Mouse (Mus musculus): ENCODE measurements at regions not wholly inside any gene's neighbourhood (a gene's known extent, or its start where the extent isn't known, plus 50 kb on each side); places are given as distances from the start of the nearest gene placed in this dataset.

DNA sequence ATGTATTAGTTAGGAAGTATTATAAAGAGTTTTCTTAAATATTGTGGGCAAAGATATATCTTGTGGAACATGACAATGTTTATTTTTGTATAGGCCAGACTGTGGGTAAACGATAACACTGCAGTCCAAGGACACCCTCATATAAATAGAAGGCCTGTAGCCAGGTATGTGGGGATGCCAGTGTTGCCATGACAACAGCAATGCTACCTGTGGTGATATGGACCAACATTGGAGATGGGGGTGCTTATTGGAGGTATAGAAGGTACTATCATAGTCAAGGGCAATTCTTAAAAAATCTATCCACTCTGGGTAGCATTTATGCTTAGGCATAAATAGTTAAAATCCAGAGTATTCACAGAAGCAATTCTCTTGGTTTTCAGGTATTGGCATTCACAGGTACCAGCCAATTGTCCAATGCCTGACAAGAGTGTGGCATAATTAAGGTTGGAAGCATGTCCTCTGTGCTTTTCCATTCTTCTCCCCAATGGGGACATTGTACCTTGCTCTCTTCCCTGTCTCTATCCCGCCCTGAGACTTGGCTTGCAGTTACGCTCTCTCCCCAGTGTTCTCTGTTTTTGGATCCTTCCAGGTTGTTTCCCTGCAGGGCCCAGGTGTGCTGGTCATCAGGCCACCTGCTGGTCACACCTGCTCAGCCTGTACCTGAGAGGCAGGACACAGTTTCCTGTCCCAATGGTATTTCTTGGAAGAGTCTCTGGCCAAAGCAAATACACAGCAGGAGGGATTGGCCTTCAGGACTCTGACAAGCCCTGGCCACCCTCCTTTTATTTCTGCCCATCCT, 146.1 kb upstream of the Astn2 start:
- TF ChIP-seq POLR2A (IDR thresholded peaks at IDR 0.05; ENCODE audit: extremely low read depth, insufficient read depth, low read length) (no peak), CTCF (IDR thresholded peaks at IDR 0.05; ENCODE audit: extremely low read depth, insufficient read depth, low read length) (no peak)
- H3K4me3 ChIP-seq (ENCODE audit: insufficient read depth, low read length): no peak overlapping the region
- H3K27ac ChIP-seq (ENCODE audit: insufficient read depth, low read length): no peak overlapping the region
- H3K4me1 ChIP-seq (ENCODE audit: control insufficient read depth, insufficient read depth, low read length): no peaks in the 10 kb centered on the region

DNA sequence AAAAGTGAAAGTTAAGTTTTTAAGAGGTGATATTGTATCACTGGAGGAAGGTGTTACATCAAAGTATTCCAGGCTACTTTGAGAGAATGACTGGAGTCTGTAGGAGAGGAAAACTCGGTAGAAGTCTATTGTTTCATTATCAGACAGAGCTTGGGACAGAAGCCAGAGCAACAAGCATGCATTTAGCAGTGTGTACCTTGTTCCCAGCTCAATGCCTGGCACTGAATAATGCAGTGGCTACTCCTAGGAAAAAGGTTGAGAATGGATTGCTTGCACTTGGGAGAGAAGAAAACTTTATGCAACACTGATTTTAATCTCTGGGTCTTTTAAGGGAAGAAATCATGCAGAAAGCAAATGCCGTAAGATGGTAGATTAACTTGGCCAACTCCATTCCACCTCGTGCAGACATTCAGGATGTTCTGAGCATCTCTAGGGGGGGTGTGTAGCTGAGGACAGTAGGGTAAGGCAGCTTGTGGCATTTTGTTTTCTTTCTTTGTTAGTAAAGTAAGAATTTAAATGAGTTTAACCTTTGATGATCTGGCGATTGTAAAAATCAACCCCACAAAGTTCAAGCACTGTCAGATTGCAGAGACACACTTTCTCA, 138.5 kb upstream of the Astn2 start:
- Histone ChIP-seq H3K4me1 (ENCODE audit: control insufficient read depth, insufficient read depth, low read length) (no peaks in the 10 kb centered on the region), H3K27ac (ENCODE audit: insufficient read depth, low read length) (no peak overlapping the region), H3K4me3 (ENCODE audit: insufficient read depth, low read length) (no peak overlapping the region)
- TF ChIP-seq CTCF (IDR thresholded peaks at IDR 0.05; ENCODE audit: extremely low read depth, insufficient read depth, low read length) (no peak), POLR2A (IDR thresholded peaks at IDR 0.05; ENCODE audit: extremely low read depth, insufficient read depth, low read length) (no peak)

DNA sequence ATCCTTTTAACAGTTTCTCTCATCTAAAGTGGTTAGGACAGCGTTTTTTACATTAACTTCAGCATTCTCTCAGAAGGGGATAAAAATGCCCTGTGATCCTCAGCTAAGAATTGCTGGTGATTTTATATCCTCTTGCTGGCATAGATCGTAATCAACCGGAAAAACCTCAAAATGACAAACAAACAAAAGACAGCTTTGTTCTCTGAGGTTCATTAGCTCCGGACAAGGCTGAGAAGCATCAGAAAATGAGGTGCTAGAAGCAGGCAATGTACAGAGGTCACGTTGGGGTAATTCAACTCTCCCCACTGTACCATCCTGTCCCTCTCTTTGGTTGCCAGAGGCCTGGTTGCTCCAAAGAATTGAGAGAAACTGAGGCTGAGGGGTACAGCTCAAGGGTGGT, 120.0 kb upstream of the Astn2 start:
- no peak for TF ChIP-seq POLR2A (IDR thresholded peaks at IDR 0.05; ENCODE audit: extremely low read depth, insufficient read depth, low read length)
- TF ChIP-seq CTCF (IDR thresholded peaks at IDR 0.05; ENCODE audit: extremely low read depth, insufficient read depth, low read length): no peak
- no peak overlapping the region for H3K27ac ChIP-seq (ENCODE audit: insufficient read depth, low read length)
- H3K4me1 ChIP-seq (ENCODE audit: control insufficient read depth, insufficient read depth, low read length): no peaks in the 10 kb centered on the region
- no peak overlapping the region for H3K4me3 ChIP-seq (ENCODE audit: insufficient read depth, low read length)

DNA sequence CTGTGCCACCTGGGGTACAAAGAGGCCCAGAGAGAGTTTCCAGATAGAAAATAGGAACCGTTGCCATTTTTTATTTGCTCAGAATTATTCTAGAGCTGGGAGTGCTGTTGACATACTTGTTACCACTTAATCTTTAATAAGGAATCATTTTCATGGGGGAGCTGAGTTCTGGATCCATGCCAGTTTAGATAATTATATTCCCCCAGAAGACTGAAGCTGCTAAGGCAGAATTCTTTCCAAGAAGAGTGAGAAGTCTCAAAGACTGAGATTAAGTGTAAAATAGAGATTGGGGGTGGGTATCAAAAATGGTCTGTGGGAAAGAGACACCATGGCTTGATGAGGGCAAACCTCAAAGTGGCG, 119.5 kb upstream of the Astn2 start:
- Histone ChIP-seq H3K27ac (ENCODE audit: insufficient read depth, low read length) (no peak overlapping the region), H3K4me3 (ENCODE audit: insufficient read depth, low read length) (no peak overlapping the region), H3K4me1 (ENCODE audit: control insufficient read depth, insufficient read depth, low read length) (no peaks in the 10 kb centered on the region)
- TF ChIP-seq CTCF (IDR thresholded peaks at IDR 0.05; ENCODE audit: extremely low read depth, insufficient read depth, low read length): no peak
- TF ChIP-seq POLR2A (IDR thresholded peaks at IDR 0.05; ENCODE audit: extremely low read depth, insufficient read depth, low read length): no peak

DNA sequence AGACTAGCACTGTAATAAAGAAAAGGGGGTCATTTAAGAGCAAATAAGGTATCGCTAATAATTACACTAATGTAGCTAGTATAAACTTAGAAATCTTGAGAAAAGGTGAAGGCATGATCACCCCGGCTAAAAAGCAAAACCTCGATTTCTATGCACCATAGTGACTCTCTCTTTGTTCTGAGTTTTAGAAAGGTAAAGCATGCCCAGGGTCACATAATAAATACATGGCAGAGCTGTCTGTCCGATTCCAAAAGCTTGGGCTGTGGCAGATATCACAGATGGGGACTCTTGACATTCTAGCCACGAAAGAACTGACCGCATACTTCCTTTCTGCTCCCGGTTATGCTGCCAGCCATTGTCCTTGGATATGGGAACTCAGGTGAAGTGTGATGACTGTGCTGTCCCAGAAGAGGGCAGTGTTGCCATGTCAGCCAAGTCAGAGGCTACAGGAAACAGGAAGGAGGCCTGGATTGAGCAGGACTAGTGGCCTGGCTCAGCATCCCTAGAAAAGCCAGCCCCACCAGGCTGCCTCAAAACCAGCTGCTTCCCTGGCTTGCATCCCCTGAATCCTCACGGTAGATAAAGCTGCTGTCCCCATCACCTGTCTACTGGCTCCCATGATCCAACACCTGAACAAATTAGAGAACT, 119.0 kb upstream of the Astn2 start:
- Histone ChIP-seq H3K4me1 (ENCODE audit: control insufficient read depth, insufficient read depth, low read length) (no peaks in the 10 kb centered on the region), H3K4me3 (ENCODE audit: insufficient read depth, low read length) (no peak overlapping the region), H3K27ac (ENCODE audit: insufficient read depth, low read length) (no peak overlapping the region)
- TF ChIP-seq CTCF (IDR thresholded peaks at IDR 0.05; ENCODE audit: extremely low read depth, insufficient read depth, low read length): peak; percentile 89
- TF ChIP-seq POLR2A (IDR thresholded peaks at IDR 0.05; ENCODE audit: extremely low read depth, insufficient read depth, low read length): no peak

DNA sequence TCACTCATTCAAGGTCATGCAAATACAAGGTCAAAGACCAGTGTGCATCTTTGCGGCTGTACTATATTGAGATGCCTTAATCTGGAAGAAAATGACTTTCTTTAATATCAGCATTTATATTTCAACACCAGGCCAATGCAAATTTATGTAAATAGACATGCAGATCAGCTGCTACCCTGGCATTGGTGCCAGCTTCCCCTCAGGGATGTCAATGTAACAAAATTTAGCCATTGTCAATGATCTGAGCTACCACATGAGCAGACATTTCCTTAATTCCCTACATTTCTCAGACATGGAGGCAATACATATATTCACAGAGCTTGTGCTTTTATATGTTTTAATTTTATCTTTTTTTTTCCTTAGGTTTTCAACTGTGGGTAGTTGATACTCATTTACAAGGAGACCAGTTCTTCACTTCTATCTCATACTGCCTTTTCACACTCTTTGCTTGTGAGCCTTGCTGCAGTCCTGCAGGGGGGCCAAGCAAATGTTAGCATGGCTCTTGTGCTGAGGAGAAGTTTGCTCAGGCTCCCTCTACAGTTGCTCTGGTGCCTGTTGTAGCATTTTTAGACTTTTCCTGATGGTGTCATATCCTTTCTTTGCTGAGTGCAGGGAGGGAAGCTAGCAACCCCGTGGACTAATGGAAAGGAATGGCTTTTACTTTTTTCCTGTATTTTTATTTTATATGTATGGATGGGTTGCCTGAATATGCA, 117.8 kb upstream of the Astn2 start:
- H3K4me1 ChIP-seq (ENCODE audit: control insufficient read depth, insufficient read depth, low read length): no peaks in the 10 kb centered on the region
- no peak overlapping the region for H3K4me3 ChIP-seq (ENCODE audit: insufficient read depth, low read length)
- H3K27ac ChIP-seq (ENCODE audit: insufficient read depth, low read length): no peak overlapping the region
- TF ChIP-seq POLR2A (IDR thresholded peaks at IDR 0.05; ENCODE audit: extremely low read depth, insufficient read depth, low read length) (no peak), CTCF (IDR thresholded peaks at IDR 0.05; ENCODE audit: extremely low read depth, insufficient read depth, low read length) (no peak)

DNA sequence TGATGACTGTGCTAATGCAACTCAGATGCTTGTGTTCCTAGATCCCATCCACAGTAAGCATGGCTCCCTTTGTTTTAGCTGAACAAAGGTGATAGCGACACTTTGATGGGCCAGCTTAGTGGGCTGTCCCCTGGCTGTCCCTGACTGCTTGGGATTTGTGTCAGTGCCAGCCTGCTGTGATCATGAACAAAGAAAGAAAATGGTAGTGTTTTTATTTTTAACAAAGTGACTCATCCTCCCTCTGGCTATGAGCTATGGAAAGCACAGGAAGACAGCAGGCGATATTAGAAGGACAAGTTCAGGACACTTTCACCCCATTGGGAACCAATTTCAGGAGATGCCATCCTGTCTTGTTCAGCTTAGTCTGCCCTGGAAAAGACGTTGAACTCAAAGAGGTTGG, 116.4 kb upstream of the Astn2 start:
- TF ChIP-seq POLR2A (IDR thresholded peaks at IDR 0.05; ENCODE audit: extremely low read depth, insufficient read depth, low read length) (no peak), CTCF (IDR thresholded peaks at IDR 0.05; ENCODE audit: extremely low read depth, insufficient read depth, low read length) (no peak)
- no peaks in the 10 kb centered on the region for H3K4me1 ChIP-seq (ENCODE audit: control insufficient read depth, insufficient read depth, low read length)

DNA sequence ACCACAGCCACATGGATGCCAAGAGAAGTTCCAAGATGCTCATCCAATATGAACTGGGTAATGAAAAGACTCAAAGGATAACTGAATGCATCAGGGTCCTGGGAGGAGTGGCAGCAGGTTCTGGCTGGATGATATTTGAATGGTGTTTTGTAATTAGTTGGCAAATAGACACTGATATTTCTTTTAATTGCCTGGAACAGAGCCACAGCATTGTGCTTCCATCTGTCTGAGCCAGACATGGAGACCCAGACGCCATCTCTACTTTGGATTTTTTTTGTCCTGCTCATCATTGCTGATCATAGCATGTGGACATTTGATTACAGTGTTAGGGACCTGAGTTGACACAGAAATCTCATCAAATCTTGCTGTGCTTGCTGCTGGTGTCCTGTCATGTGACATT, 111.4 kb upstream of the Astn2 start:
- Histone ChIP-seq H3K4me1 (ENCODE audit: control insufficient read depth, insufficient read depth, low read length) (no peaks in the 10 kb centered on the region), H3K27ac (ENCODE audit: insufficient read depth, low read length) (no peak overlapping the region), H3K4me3 (ENCODE audit: insufficient read depth, low read length) (no peak overlapping the region)
- TF ChIP-seq POLR2A (IDR thresholded peaks at IDR 0.05; ENCODE audit: extremely low read depth, insufficient read depth, low read length) (no peak), CTCF (IDR thresholded peaks at IDR 0.05; ENCODE audit: extremely low read depth, insufficient read depth, low read length) (no peak)

More for the DNA sequence above, 116.4 kb upstream of the Astn2 start:
- H3K4me3 ChIP-seq (ENCODE audit: insufficient read depth, low read length): no peak overlapping the region
- H3K27ac ChIP-seq (ENCODE audit: insufficient read depth, low read length): no peak overlapping the region

DNA sequence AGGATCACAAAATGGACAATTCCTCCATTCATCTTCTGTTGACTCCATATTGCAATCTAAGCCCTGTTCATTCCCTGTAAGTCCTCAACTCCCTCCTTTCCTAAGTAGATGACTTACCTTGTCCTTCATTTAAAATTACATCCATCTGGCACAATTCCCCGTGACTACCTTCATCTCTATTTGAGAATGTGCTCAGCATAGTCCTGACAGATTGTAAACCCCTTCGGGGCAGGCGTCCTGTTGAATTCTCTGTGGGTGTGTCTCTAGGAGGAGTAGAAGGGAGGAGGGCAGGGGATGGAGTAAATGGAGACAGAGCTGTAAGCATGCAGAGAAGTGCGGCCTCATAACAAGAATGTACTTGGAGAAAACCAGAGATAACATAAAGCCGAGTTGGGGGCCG, 79.1 kb upstream of the Astn2 start:
- H3K27ac ChIP-seq (ENCODE audit: insufficient read depth, low read length): no peak overlapping the region
- no peak for TF ChIP-seq POLR2A (IDR thresholded peaks at IDR 0.05; ENCODE audit: extremely low read depth, insufficient read depth, low read length)
- no peak for TF ChIP-seq CTCF (IDR thresholded peaks at IDR 0.05; ENCODE audit: extremely low read depth, insufficient read depth, low read length)

More for the DNA sequence above, 79.1 kb upstream of the Astn2 start:
- no peak overlapping the region for H3K4me3 ChIP-seq (ENCODE audit: insufficient read depth, low read length)
- H3K4me1 ChIP-seq (ENCODE audit: control insufficient read depth, insufficient read depth, low read length): no peaks in the 10 kb centered on the region

Measured in cortical plate, adult 2 months (tissue).